Mouse (Mus musculus) hindbrain, embryonic 16.5 days (tissue): ENCODE measurements at regions not wholly inside any gene's neighbourhood (a gene's known extent, or its start where the extent isn't known, plus 50 kb on each side); places are given as distances from the start of the nearest gene placed in this dataset.

ENCODE experiments used
- ATAC-seq: fragments of 200-750 bp; cut with Nextera tagmentation; 2 replicates; pipeline ENCODE4 v1.8.0; 2017; ENCODE audit warnings: moderate TSS enrichment, moderate library complexity
- H3K27ac ChIP-seq: fragments of 300-500 bp; sonication (generic); 2 replicates; pipeline ENCODE4 v1.5.1; 2014; ENCODE audit warnings: low read depth, mild to moderate bottlenecking, control low read depth, low read length, moderate library complexity
- H3K27me3 ChIP-seq: fragments of 300-500 bp; sonication (generic); replicated peaks from 2 replicates; pipeline ENCODE4 v1.6.1; 2014; ENCODE audit warnings: low read length; ENCODE audit not compliant: control insufficient read depth, insufficient read depth
- H3K36me3 ChIP-seq: fragments of 300-500 bp; sonication (generic); 2 replicates; pipeline ENCODE4 v1.6.1; 2014; ENCODE audit warnings: mild to moderate bottlenecking, low read length, moderate library complexity, mixed read lengths; ENCODE audit not compliant: control insufficient read depth, insufficient read depth
- H3K4me1 ChIP-seq: fragments of 300-500 bp; sonication (generic); 2 replicates; pipeline ENCODE4 v1.6.1; 2014; ENCODE audit warnings: low read depth, low read length; ENCODE audit not compliant: control insufficient read depth, insufficient read depth
- H3K4me2 ChIP-seq: fragments of 300-500 bp; sonication (generic); 2 replicates; pipeline ENCODE4 v1.6.1; 2014; ENCODE audit warnings: mild to moderate bottlenecking, low read length, control low read depth, moderate library complexity
- H3K4me3 ChIP-seq: fragments of 300-500 bp; sonication (generic); 2 replicates; pipeline ENCODE4 v1.5.1; 2014; ENCODE audit warnings: mild to moderate bottlenecking, low read length, control low read depth, moderate library complexity
- H3K9ac ChIP-seq: fragments of 300-500 bp; sonication (generic); 2 replicates; pipeline ENCODE4 v1.6.1; 2014; ENCODE audit warnings: low read depth, mild to moderate bottlenecking, control low read depth, low read length, moderate library complexity
- H3K9me3 ChIP-seq: fragments of 300-500 bp; sonication (generic); 2 replicates; pipeline ENCODE4 v1.6.1; 2014; ENCODE audit warnings: mild to moderate bottlenecking, low read length, moderate library complexity; ENCODE audit not compliant: control insufficient read depth
- WGBS: fragments of 180-500 bp; shearing (Covaris S2); extraction: QIAGEN DNeasy Blood & Tissue Kit; methylation state at CpG from one replicate; pipeline ENCODE4 v1.1.7; 2014; 5-methylcytosine and 5-hydroxymethylcytosine counted together

DNA sequence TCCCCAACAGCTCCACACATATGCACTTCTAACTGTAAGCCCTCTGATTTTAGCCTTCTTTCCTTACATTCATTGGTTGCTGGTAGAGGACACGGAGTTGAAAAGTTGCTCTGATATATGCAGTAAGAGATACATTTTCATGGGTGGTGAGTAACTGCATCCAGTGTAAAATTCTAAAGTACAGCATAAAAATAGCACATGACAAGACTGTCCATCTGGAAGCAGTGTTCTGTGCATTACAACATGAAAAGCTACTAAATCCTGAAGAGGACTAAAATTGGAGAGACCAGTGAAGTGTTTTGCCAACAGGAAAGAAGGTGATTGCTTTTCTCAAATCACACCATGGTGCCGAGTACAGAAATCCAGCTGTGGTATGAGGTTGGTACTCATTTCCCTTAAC, 210.2 kb upstream of the Speer2 start:
- ATAC-seq: no peak
- H3K27me3 ChIP-seq: no peaks in the 10 kb centered on the region
- no peak overlapping the region for H3K4me2 ChIP-seq
- H3K4me3 ChIP-seq: no peak overlapping the region
- H3K9me3 ChIP-seq: no peaks in the 10 kb centered on the region
- H3K9ac ChIP-seq: no peak overlapping the region
- H3K27ac ChIP-seq: no peak overlapping the region
- H3K36me3 ChIP-seq: no peaks in the 10 kb centered on the region
- 85% methylated on average over 2 of the region's 2 CpGs for WGBS
- H3K4me1 ChIP-seq: no peaks in the 10 kb centered on the region

DNA sequence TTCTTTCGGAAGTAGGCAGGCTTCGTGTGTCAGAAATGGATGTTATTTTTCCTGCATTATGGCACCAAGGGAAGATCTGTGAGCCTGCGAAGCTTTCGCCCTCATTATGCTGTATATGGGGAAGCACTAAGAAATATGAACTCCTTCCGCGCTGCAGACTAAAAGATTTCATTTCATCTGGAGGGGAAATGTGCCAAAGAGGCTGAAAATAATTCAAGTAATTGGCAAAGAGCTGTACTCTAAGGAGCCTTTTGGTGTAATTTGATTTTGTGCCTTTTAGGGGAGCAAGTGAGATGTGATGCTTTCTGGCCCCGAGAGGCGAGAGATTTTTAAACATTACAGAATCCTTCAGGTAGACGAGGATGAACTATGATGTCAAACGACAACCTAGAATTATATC, 216.0 kb upstream of the Speer2 start:
- no peaks in the 10 kb centered on the region for H3K27me3 ChIP-seq
- H3K27ac ChIP-seq: no peak overlapping the region
- H3K4me3 ChIP-seq: no peak overlapping the region
- no peak overlapping the region for H3K9ac ChIP-seq
- no peak for ATAC-seq
- no peaks in the 10 kb centered on the region for H3K4me1 ChIP-seq
- H3K4me2 ChIP-seq: no peak overlapping the region
- no peaks in the 10 kb centered on the region for H3K36me3 ChIP-seq
- no peaks in the 10 kb centered on the region for H3K9me3 ChIP-seq
- 78% methylated on average over 10 of the region's 10 CpGs for WGBS

DNA sequence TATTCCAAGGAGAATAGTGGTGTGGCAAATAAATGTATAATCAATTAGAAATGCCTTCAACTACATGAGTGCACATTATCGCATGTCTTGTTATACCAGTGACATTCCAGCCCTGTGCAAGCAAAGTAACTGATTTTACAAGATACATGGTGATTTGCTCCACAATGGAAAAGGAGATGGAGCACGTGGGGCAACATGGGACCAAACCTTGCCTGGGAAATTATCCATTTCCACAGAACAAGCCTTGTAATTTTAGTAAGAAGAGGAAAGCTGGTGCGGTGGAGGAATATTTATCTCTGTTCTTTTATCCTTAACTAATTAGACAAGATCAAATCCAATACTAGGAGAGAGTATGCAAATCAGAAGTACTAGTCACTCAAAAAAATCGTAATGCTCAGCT, 222.5 kb upstream of the Gbe1 start:
- Histone ChIP-seq H3K27ac (no peak overlapping the region), H3K27me3 (no peaks in the 10 kb centered on the region), H3K9ac (no peak overlapping the region), H3K9me3 (no peaks in the 10 kb centered on the region), H3K4me1 (no peaks in the 10 kb centered on the region), H3K36me3 (no peaks in the 10 kb centered on the region), H3K4me2 (no peak overlapping the region), H3K4me3 (no peak overlapping the region)
- ATAC-seq: no peak
- WGBS: 75% methylated on average over 4 of the region's 4 CpGs

DNA sequence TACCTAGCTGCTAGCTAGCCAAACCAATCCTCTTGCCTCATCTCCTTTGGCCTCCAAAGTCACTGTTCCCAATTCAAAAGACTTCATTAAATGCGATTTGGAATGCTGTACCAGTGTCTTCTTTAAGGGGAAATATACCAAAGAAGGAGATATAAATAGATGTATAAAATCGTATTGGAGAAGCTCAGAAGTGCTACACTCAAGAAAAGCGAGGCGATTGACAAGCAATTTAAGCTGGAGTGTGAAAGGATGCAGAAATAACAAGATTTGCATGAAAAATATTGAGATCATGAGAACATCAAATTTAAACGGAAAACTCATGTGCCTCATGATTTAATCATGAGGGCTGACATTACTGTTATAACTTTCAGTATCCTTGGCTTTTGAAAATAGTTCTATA, 221.8 kb upstream of the Gbe1 start:
- H3K27me3 ChIP-seq: no peaks in the 10 kb centered on the region
- H3K4me1 ChIP-seq: no peaks in the 10 kb centered on the region
- H3K36me3 ChIP-seq: no peaks in the 10 kb centered on the region
- no peaks in the 10 kb centered on the region for H3K9me3 ChIP-seq
- H3K27ac ChIP-seq: no peak overlapping the region
- ATAC-seq: no peak
- no peak overlapping the region for H3K4me2 ChIP-seq
- 81% methylated on average over 5 of the region's 5 CpGs for WGBS
- no peak overlapping the region for H3K4me3 ChIP-seq
- H3K9ac ChIP-seq: no peak overlapping the region

DNA sequence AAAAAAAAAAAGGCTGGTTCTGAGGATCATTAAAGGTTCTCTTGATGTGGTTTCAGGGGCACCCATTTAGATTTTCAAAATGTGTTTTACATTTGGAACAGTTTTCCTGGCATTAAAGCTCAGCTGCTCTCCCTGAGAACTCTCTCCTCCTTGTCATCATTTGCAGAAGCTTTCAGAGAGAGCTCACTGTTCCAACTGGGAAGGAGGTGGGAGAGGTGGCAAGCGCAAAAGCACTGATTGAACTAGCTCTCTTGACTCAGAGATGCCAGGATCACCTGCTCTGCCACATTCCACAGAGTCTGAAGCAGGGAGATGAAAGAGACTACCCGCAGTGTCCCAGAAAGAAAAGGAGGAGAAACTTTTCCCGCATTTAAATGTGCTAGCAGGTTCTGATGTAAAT, 220.5 kb upstream of the Gbe1 start:
- H3K27ac ChIP-seq: no peak overlapping the region
- no peak overlapping the region for H3K4me2 ChIP-seq
- 28% methylated on average over 3 of the region's 3 CpGs for WGBS
- H3K27me3 ChIP-seq: no peaks in the 10 kb centered on the region
- no peak overlapping the region for H3K4me3 ChIP-seq
- H3K9me3 ChIP-seq: no peaks in the 10 kb centered on the region
- no peak for ATAC-seq
- no peaks in the 10 kb centered on the region for H3K36me3 ChIP-seq
- H3K4me1 ChIP-seq: no peaks in the 10 kb centered on the region
- no peak overlapping the region for H3K9ac ChIP-seq

DNA sequence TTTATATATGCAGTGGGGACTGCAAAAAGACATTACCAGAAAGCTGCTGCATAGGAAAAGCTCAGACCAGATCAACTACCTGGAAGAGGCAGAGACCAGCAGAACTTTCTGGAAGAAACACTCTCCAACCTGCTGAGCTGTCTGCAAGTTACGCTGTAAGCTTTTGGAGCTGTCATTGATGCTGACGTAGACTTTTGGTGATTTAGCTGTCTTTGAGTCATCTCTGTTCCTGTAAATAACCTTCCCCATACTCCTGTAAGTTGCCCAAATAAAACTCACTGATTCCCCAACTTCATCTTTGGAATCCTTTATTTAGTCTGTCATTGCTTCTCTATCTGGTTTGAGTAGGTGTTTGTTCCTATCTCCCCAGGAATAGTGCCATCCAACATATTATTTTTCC, 218.5 kb upstream of the Gbe1 start:
- H3K4me1 ChIP-seq: no peaks in the 10 kb centered on the region

DNA sequence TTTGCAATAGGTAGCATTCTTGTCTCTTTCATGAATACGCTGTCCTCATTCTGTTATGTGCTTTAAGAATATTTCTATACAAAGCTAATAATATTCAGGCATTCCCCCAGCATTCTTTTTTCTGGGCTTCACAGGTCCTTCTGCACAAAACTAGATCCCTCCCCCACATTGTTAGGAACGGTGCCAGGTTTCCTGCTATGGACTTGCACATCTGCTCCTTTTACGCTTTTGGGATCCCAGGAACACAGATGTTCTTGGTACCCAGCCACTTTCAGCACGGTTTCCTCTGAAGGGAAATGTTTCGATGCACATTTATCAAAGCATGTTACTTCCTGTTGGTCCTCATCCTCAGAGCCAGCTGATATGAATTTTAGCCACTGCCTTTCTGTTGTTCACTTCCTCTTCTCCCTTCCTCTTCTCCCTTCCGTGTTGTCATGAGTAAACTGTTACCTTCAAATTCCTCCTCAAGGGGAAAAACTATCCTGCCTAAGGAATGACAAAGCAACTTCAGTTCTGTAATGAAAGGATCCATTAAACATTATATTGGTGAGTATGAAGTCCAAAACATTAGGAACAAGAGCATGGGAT, 209.9 kb upstream of the Gbe1 start:
- H3K4me3 ChIP-seq: no peak overlapping the region
- ATAC-seq: no peak
- no peak overlapping the region for H3K9ac ChIP-seq
- no peak overlapping the region for H3K4me2 ChIP-seq
- no peak overlapping the region for H3K27ac ChIP-seq
- no peaks in the 10 kb centered on the region for H3K36me3 ChIP-seq
- H3K9me3 ChIP-seq: no peaks in the 10 kb centered on the region
- no peaks in the 10 kb centered on the region for H3K4me1 ChIP-seq
- WGBS: 54% methylated on average over 6 of the region's 6 CpGs
- H3K27me3 ChIP-seq: no peaks in the 10 kb centered on the region

More for the DNA sequence above, 218.5 kb upstream of the Gbe1 start:
- no peaks in the 10 kb centered on the region for H3K9me3 ChIP-seq
- H3K27ac ChIP-seq: no peak overlapping the region
- no peak overlapping the region for H3K9ac ChIP-seq
- no peak for ATAC-seq
- no peak overlapping the region for H3K4me3 ChIP-seq
- no peaks in the 10 kb centered on the region for H3K27me3 ChIP-seq
- WGBS: 84% methylated on average over 2 of the region's 2 CpGs
- no peaks in the 10 kb centered on the region for H3K36me3 ChIP-seq
- H3K4me2 ChIP-seq: no peak overlapping the region

DNA sequence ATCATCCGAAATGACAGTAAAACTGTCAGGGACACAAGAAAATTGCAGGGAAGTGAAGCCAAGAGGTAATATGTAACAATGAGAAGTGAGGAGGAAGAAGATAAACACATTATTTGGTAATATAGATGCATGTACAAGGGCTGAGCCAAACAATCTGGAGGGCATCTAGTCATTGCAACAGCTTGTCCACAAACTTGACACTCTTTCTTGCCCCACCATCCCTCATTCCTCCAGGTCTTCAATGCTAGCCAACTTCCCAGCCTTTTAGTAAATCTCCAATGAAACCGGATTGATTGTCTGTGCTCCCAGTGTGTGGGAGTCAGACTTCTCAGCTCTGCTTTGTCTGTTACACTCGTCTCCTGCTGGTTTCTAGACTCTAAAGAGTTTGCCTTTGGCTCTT, 172.3 kb upstream of the Gbe1 start:
- Histone ChIP-seq H3K4me2 (no peak overlapping the region), H3K9me3 (no peaks in the 10 kb centered on the region), H3K4me3 (no peak overlapping the region), H3K9ac (no peak overlapping the region), H3K27me3 (no peaks in the 10 kb centered on the region), H3K36me3 (no peaks in the 10 kb centered on the region), H3K27ac (no peak overlapping the region), H3K4me1 (no peaks in the 10 kb centered on the region)
- 43% methylated on average over 3 of the region's 3 CpGs for WGBS
- no peak for ATAC-seq

DNA sequence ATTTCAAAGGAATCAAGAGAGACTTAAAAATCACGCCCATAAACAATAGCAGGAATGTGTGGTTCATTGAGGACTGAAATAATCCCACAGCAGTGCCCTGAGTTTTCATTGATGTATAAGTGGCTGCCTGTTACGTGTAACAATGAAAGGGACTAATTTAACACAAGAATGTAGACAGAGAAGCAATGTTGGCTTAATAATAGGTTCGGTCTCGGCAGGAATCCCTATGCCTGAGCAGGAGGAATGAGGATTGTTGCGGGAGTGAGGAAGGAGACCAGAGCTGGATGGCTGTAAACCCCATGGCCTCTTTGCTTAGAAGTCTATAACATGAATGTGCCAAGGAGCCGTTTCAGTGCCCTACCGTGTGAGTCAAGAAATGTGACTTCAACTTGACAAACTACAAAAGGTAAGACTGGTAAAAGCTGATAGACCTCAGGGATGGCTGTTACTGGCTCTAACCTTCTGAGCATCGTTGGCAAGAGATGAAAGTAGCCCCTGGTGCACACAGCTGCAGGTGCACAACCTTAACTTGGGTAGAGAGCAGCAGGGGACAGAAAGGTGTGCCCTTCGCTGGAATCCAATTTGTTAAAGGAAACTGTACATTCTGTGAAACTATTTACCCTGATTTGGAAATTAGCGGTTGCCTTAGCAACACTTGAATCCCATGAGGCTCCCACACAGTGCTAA, 165.9 kb upstream of the Gbe1 start:
- H3K27me3 ChIP-seq: no peaks in the 10 kb centered on the region
- no peak overlapping the region for H3K4me3 ChIP-seq
- no peaks in the 10 kb centered on the region for H3K9me3 ChIP-seq
- WGBS: 39% methylated on average over 10 of the region's 10 CpGs
- no peak for ATAC-seq
- no peaks in the 10 kb centered on the region for H3K36me3 ChIP-seq
- H3K27ac ChIP-seq: no peak overlapping the region
- no peaks in the 10 kb centered on the region for H3K4me1 ChIP-seq
- no peak overlapping the region for H3K9ac ChIP-seq
- no peak overlapping the region for H3K4me2 ChIP-seq
